Mouse (Mus musculus) liver, embryonic 13.5 days (tissue): Measurements from ENCODE around the gene Slc17a8. TPM values are rescaled to one million over a fixed set of nuclear protein-coding genes. Genes with fewer than 3 reads are reported as not detected.
A peak's percentile ranks its signal among the peaks of the same experiment; 100 is the strongest.
"Not testable (repeated sequence)": the region's sequence is repeated elsewhere in the genome, so short reads cannot be mapped to it uniquely, and the experiment has no call there.

Experiments used
- ATAC-seq: fragments of 200-750 bp; cut with Nextera tagmentation; 2 replicates; pipeline ENCODE4 v1.8.0; 2017; ENCODE audit warnings: low read depth, mild to moderate bottlenecking, moderate number of reproducible peaks, moderate library complexity
- DNase-seq: peaks from one replicate; pipeline ENCODE4 v3.0.0; 2022
- H3K27ac ChIP-seq: fragments of 300-500 bp; sonication (generic); 2 replicates; pipeline ENCODE4 v1.5.1; 2015; ENCODE audit warnings: moderate library complexity, mild to moderate bottlenecking, inconsistent platforms
- H3K27me3 ChIP-seq: fragments of 300-500 bp; sonication (generic); 2 replicates; pipeline ENCODE4 v1.6.1; 2015; ENCODE audit warnings: mild to moderate bottlenecking, inconsistent platforms
- H3K36me3 ChIP-seq: fragments of 300-500 bp; sonication (generic); 2 replicates; pipeline ENCODE4 v1.6.1; 2015; ENCODE audit warnings: mild to moderate bottlenecking, inconsistent platforms
- H3K4me1 ChIP-seq: fragments of 300-500 bp; sonication (generic); replicated peaks from 2 replicates; pipeline ENCODE4 v1.6.1; 2015; ENCODE audit warnings: inconsistent platforms
- H3K4me2 ChIP-seq: fragments of 300-500 bp; sonication (generic); 2 replicates; pipeline ENCODE4 v1.6.1; 2015; ENCODE audit warnings: inconsistent platforms, mild to moderate bottlenecking, moderate library complexity
- H3K4me3 ChIP-seq: fragments of 300-500 bp; sonication (generic); replicated peaks from 2 replicates; pipeline ENCODE4 v1.5.1; 2015; ENCODE audit warnings: mild to moderate bottlenecking, inconsistent platforms
- H3K9ac ChIP-seq: fragments of 300-500 bp; sonication (generic); 2 replicates; pipeline ENCODE4 v1.6.1; 2015; ENCODE audit warnings: mild to moderate bottlenecking, inconsistent platforms
- H3K9me3 ChIP-seq: fragments of 300-500 bp; sonication (generic); replicated peaks from 2 replicates; pipeline ENCODE4 v1.6.1; 2016; ENCODE audit warnings: inconsistent platforms
- WGBS: fragments of 180-500 bp; shearing (Covaris S2); methylation state at CpG from one replicate; pipeline ENCODE4 v1.1.7; 2015; ENCODE audit not compliant: insufficient replicate concordance; 5-methylcytosine and 5-hydroxymethylcytosine counted together
- polyA plus RNA-seq: library from polyadenylated mRNA; unstranded; fragments of >200 nt; fragmentation: Nextera tagmentation; extraction: Ambion mirVana; gene quantifications from 2 replicates; pipeline ENCODE4 v1.2.1, GENCODE M21; 2015

The Slc17a8 gene
- polyA plus RNA-seq, 1 experiment from 2014 or later = 0.03 TPM

DNA sequence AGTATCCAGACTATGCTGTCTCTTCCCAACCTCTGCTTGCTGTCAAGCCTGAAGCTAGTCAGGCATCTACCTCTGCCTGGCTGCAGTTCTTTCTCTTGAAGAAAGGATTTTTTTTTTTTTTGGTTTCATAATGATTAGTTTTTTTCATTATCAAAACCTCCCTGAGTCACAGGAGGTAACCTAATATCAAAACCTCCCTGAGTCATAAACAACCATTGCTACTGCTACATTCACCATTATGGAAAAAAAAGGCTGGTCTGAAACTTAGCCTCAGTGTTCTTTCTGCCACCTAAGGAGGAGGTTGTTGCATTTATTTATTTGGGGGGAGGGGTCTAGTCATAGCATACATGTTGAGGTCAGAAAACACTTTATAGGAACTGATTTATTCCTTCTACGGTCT lies 31.2 kb downstream of the Slc17a8 start:
- ATAC-seq (no peak), DNase-seq (no peak)
- Histone ChIP-seq H3K27ac (no peak overlapping the region), H3K9me3 (no peaks in the 10 kb centered on the region), H3K4me1 (peaks cover 18% of the 10 kb centered on the region), H3K4me3 (no peak overlapping the region), H3K9ac (no peak overlapping the region), H3K4me2 (no peak overlapping the region), H3K36me3 (no peaks in the 10 kb centered on the region), H3K27me3 (no peaks in the 10 kb centered on the region)
- WGBS = 71% methylated on average over 1 of the region's 1 CpGs

DNA sequence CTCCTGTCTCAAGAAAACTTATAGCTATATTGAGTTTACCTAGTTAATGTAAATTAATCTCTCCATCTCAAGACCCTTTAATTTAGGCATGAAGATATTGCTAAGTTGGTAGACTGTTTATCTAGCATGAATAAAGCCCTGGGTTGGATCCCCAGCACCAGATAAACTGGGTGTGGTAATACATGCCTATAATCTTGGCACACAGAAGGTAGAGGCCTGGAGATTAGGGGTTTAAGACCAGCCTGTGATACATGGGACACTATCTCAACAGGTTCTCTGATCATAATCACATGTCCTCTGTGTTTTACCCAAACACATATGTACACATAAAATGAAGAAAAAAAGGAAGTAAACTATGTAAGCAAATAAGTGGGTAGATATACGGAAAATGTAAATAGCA lies 32.3 kb downstream of the Slc17a8 start:
- no peak overlapping the region for H3K4me3 ChIP-seq
- 72% methylated on average over 1 of the region's 1 CpGs for WGBS
- H3K4me2 ChIP-seq = no peak overlapping the region
- H3K9ac ChIP-seq = no peak overlapping the region
- ATAC-seq (peak; percentile 54; the same call in 1 of the 2 replicates), DNase-seq (no peak)
- H3K9me3 ChIP-seq = no peaks in the 10 kb centered on the region
- peaks cover 7% of the 10 kb centered on the region; the same call in 1 of the 2 replicates for H3K4me1 ChIP-seq
- H3K36me3 ChIP-seq = no peaks in the 10 kb centered on the region
- H3K27ac ChIP-seq = no peak overlapping the region
- H3K27me3 ChIP-seq = no peaks in the 10 kb centered on the region

DNA sequence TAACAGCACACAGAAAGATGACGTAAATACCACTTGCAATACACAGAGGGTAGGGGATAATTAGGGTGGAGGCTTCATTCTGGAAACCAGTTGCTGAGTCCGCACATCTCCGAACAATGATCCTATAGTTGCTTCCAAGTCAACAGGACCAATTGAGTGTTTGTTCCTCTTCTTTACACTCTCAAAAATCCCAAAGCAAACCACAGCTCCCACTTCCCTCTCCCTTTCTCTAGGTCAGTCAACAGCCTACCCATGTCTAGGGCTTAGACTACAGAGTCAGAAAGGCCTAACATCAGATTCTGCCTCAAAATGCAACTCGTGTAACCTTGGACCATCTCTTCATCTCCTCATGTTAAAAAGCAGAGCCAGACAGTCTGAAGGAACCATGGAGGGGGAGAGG lies 36.3 kb downstream of the Slc17a8 start:
- DNase-seq = no peak
- ATAC-seq = no peak
- Histone ChIP-seq H3K9me3 (no peaks in the 10 kb centered on the region), H3K4me1 (no peaks in the 10 kb centered on the region; the same call in 1 of the 2 replicates), H3K4me2 (no peak overlapping the region), H3K9ac (no peak overlapping the region), H3K27ac (no peak overlapping the region), H3K36me3 (no peaks in the 10 kb centered on the region), H3K27me3 (no peaks in the 10 kb centered on the region), H3K4me3 (no peak overlapping the region)
- 80% methylated on average over 4 of the region's 4 CpGs for WGBS

DNA sequence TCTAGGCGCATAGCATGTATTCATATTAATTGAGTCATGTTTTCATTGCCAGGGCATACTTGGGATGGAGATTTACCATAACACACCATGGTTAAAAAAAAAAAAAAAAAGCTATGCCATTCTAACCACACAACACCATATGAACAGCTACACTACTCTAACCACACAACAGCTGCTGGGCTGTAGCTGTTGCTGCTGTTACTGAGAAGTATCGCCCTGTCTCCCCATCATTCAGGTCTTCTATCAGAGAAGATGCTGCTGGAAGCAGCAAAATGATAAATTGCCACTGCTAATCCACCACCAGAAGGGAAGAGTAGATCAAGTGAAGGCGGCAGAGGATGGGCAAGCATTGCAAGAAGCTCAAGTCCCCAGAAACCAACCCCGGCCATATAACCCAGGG lies 42.3 kb downstream of the Slc17a8 start:
- Histone ChIP-seq H3K9me3 (no peaks in the 10 kb centered on the region), H3K36me3 (no peaks in the 10 kb centered on the region), H3K27ac (no peak overlapping the region), H3K4me1 (no peaks in the 10 kb centered on the region), H3K9ac (no peak overlapping the region), H3K27me3 (no peaks in the 10 kb centered on the region), H3K4me2 (no peak overlapping the region), H3K4me3 (no peak overlapping the region)
- 69% methylated on average over 4 of the region's 4 CpGs for WGBS
- no peak for DNase-seq
- ATAC-seq = no peak

DNA sequence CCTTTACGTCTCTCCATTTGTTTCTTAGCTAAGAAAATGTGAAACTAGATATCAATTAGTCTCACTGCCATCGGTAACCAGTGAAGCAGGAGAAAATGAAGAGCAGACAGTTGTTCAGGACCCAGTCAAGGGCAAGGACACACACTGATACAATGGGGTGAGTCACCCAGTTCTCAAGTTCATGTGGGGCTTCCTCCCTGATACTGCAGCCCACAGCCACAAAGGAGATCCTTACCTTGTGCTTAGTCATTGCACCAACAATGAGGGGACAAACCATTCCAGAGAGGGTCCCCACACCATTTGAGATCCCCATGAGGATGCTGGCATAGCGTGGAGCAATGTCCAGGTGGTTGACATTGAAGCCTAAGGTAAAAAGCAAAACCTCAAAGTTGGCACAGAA lies 43.4 kb downstream of the Slc17a8 start:
- 63% methylated on average over 3 of the region's 3 CpGs for WGBS
- ATAC-seq (no peak), DNase-seq (no peak)
- Histone ChIP-seq H3K36me3 (no peaks in the 10 kb centered on the region), H3K27ac (no peak overlapping the region), H3K4me1 (no peaks in the 10 kb centered on the region), H3K9ac (no peak overlapping the region), H3K9me3 (no peaks in the 10 kb centered on the region), H3K27me3 (no peaks in the 10 kb centered on the region), H3K4me2 (no peak overlapping the region), H3K4me3 (no peak overlapping the region)

DNA sequence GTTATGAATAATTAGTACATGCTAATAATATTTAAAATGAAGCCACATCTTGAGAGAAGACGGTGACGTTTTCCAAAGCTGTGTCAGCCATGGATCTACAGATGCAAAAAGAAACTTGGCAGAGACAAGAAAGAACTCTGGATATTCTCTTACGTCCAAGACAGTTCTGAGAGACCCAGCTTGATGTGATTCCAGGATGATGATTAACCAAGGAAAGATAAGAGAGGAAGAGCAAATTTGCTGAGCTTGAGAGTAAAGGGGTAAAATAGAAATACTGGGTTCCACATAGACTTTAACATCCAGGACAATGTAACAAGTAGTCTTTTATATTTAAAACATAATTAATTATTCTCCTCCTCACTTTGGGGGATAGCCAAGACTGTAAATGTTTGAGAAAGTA lies 47.6 kb downstream of the Slc17a8 start:
- Histone ChIP-seq H3K27ac (no peak overlapping the region), H3K36me3 (no peaks in the 10 kb centered on the region), H3K4me2 (no peak overlapping the region), H3K9me3 (0 out of 2 replicates have a peak, but pooled peaks cover 3% of the 10 kb centered on the region), H3K27me3 (no peaks in the 10 kb centered on the region), H3K4me1 (no peaks in the 10 kb centered on the region), H3K9ac (no peak overlapping the region), H3K4me3 (no peak overlapping the region)
- DNase-seq (no peak), ATAC-seq (no peak)
- WGBS = 66% methylated on average over 3 of the region's 3 CpGs

DNA sequence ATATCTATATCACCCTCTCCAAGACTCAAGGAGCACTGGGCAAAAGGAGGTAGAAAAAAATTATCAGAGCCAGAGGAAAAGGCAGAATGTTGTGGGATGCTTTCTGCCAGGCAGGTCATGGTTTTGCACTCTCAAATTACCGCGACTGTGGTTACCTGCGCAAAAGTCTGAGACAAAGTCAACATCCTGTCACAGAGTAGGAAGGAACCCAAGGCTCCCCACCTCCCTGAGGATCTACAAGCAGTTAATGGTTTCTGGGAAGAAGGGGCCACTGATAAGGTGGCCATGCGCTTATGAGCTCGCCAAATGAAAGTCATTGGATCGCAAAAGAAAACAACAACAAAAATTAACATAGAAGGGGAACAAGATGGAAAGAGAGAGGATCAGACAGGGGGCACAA lies 48.1 kb downstream of the Slc17a8 start:
- H3K9ac ChIP-seq = no peak overlapping the region
- DNase-seq = no peak
- ATAC-seq = no peak
- no peak overlapping the region for H3K27ac ChIP-seq
- no peaks in the 10 kb centered on the region for H3K27me3 ChIP-seq
- no peak overlapping the region for H3K4me2 ChIP-seq
- no peaks in the 10 kb centered on the region for H3K4me1 ChIP-seq
- H3K4me3 ChIP-seq = no peak overlapping the region
- H3K36me3 ChIP-seq = no peaks in the 10 kb centered on the region
- WGBS = 54% methylated on average over 6 of the region's 6 CpGs
- H3K9me3 ChIP-seq = 0 out of 2 replicates have a peak, but pooled peaks cover 3% of the 10 kb centered on the region

DNA sequence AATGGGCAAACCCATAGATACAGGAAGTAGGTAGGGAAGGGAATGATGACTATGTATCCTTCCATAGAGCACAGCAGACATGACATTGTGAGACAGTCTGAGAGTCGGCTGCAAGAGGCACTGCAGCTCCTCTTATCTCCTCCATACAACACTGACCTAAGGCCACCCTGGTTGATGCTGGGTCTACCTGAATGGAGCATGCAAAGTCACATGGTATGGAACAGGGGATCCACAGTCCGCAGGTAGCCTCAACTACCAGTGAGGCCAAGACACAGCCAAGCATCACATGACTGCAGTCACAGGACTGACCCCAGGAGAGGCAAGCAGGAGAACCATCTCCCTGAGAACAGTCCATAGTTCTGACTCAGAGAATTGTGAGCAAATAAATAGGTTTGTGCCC lies 53.7 kb downstream of the Slc17a8 start:
- H3K36me3 ChIP-seq = no peaks in the 10 kb centered on the region
- no peaks in the 10 kb centered on the region for H3K27me3 ChIP-seq
- H3K9me3 ChIP-seq = 0 out of 2 replicates have a peak, but pooled peaks cover 3% of the 10 kb centered on the region
- no peaks in the 10 kb centered on the region for H3K4me1 ChIP-seq
- H3K4me2 ChIP-seq = no peak overlapping the region
- H3K4me3 ChIP-seq = no peak overlapping the region
- no peak overlapping the region for H3K9ac ChIP-seq
- WGBS = 60% methylated on average over 2 of the region's 2 CpGs
- DNase-seq (no peak), ATAC-seq (no peak)
- no peak overlapping the region for H3K27ac ChIP-seq

DNA sequence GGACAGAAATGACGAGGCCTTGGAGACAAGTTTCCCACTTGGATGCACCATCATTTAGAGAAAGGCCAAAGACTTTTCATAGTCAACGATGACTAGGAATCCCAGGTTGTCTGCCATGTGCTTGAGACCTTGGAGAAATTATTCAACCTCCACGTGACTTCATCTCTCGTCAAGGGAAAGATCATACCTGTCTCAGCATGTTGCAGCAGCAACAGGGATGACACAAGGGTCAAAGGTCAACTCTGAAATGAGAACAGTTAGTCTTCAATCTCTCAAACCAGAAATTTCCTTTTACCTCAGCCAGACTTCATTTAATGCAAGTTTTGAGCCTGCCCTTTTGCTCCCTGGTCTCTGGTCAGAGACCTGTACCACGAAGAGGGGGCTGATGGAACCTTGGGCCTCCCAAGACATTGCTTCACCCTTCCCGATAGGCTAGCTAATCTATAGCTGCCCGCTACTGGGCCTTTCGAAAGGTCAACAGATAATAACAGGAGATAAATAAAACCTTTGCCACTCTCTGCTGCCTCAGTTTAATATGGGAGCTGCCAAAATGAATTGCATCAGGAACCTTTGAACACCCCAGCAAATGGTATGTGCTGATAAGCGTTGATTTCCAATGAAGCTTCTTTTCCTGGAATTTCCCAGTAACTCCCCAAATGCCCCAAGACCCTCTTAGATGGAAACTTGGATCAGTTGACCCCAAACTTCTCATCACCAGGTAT lies 55.6 kb downstream of the Slc17a8 start:
- Histone ChIP-seq H3K9me3 (0 out of 2 replicates have a peak, but pooled peaks cover 3% of the 10 kb centered on the region), H3K4me3 (no peak overlapping the region), H3K4me1 (no peaks in the 10 kb centered on the region), H3K27ac (no peak overlapping the region), H3K27me3 (no peaks in the 10 kb centered on the region), H3K4me2 (no peak overlapping the region), H3K36me3 (no peaks in the 10 kb centered on the region), H3K9ac (no peak overlapping the region)
- ATAC-seq (no peak), DNase-seq (no peak)
- whole genome bisulfite sequencing = 62% methylated on average over 9 of the region's 9 CpGs

DNA sequence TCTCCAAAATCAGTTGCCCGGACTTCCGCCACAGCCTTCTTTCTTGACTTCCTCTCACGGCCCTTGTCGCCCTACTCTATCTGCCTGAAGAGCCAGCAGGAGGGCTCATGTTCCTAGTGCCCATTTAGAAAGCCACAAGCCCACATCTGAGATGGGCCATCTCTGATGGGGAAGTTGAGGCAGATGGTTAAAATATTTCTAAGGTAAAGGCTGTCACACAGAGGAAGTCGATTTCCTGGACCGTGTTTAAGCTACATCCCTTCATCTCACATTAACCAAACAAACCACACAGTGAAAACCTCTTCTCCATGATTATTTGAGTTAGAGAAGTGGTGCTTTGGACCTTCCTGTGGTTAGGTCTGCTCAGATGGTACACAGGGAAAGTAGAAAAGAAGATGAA lies 58.9 kb downstream of the Slc17a8 start:
- Histone ChIP-seq H3K4me3 (no peak overlapping the region), H3K4me2 (no peak overlapping the region), H3K4me1 (no peaks in the 10 kb centered on the region), H3K36me3 (no peaks in the 10 kb centered on the region), H3K27ac (no peak overlapping the region), H3K9me3 (no peaks in the 10 kb centered on the region), H3K27me3 (no peaks in the 10 kb centered on the region), H3K9ac (no peak overlapping the region)
- 11% methylated on average over 6 of the region's 6 CpGs for WGBS
- no peak for DNase-seq
- no peak for ATAC-seq

DNA sequence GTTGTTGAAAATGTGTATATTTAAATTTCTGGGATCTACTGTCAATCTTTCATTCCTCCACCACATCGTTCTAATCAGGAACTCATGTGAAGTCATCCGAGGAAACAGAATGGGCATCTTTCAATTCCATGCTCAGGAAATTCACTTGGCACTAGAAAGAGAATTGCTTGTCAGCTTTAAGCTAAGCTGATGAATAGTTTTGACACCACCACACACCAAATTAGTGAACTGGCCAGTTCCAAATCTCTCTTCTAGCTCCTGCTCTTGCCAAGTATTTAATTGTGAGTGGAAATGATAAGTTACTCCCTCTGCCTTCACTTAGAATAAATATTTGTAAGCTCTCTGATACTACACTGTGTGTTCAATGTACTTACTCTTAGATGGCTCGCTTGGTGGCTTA lies 61.7 kb downstream of the Slc17a8 start:
- H3K9ac ChIP-seq = no peak overlapping the region
- ATAC-seq = no peak
- 50% methylated on average over 3 of the region's 3 CpGs for WGBS
- DNase-seq = no peak
- no peaks in the 10 kb centered on the region for H3K36me3 ChIP-seq
- H3K4me2 ChIP-seq = no peak overlapping the region
- H3K4me3 ChIP-seq = no peak overlapping the region
- H3K9me3 ChIP-seq = no peaks in the 10 kb centered on the region
- no peaks in the 10 kb centered on the region for H3K4me1 ChIP-seq
- no peak overlapping the region for H3K27ac ChIP-seq
- H3K27me3 ChIP-seq = no peaks in the 10 kb centered on the region

DNA sequence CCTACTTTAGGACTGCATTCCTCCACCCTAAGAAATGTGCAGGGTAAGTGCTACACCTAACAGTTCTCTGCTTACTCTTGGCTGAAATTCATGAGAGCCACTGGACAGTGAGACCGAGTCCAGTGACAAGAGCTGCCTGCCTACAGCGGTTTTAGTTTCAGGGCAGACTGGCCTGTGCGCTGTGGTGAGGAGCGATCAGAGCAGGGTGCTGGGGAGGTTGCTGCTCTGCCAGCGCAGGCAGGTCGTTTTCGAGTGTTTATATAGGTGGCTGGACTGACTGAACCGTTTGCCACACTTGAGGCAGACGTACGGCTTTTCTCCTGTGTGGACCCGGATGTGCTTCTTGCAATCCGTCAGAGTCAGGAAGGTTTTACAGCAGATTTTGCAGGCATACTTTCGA lies 66.2 kb downstream of the Slc17a8 start:
- not testable (repeated sequence) for H3K27me3 ChIP-seq, H3K4me1 ChIP-seq, H3K27ac ChIP-seq, H3K4me3 ChIP-seq, H3K9ac ChIP-seq, H3K4me2 ChIP-seq, H3K36me3 ChIP-seq, DNase-seq, ATAC-seq, H3K9me3 ChIP-seq
- 70% methylated on average over 13 of the region's 13 CpGs for WGBS
